Mouse (Mus musculus) adrenal gland, postnatal 14 days (tissue): ENCODE results near the gene Mapre1. TPM values are rescaled to one million over a fixed set of nuclear protein-coding genes. Genes with fewer than 3 reads are reported as not detected.
A peak's percentile ranks its signal among the peaks of the same experiment; 100 is the strongest.

Experiments
- DNase-seq: peaks from one replicate; pipeline ENCODE4 v3.0.0; 2021; ENCODE audit warnings: mixed read lengths
- total RNA-seq: library from RNA; stranded (reverse); gene quantifications from 2 replicates; pipeline ENCODE4 v1.2.3, GENCODE M21; 2021

The Mapre1 gene
- total RNA-seq, 1 experiment from 2014 or later, result 99.4 TPM

DNA sequence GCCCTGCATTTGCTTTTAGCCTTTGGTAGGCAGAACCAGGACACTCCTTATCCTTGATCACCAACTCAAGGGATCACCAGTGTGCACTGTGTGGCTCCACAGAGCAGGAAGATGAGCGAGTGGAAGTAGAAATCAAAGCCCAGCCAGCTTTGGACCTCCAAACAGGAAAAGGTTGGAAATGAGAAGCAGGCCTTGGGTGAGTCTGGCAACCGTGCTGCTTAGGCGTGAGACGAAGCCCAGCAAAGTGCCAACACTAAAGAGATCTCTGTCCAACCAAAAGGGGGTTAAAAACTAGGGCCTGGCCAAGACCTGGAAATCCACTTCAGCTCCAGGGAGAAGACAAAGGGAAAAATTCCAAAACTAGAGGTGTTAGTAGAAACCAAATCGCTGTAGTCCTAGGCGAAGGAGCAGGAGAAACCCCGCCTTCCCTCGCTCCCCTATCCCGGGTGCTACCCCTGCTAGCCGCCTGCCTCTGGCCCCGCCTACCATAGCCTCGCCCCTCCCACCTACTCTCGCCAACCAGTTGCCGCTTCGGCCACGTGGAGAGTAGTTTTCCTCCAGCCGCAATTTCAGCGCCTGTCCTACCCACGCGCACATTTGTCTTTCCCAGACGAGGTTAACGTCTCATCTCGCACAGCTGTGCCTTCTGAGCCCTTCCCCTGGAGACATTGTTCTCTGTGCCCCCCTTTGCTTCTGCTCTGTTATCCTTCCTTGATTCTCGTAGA lies 37.7 kb downstream of the Mapre1 start:
- DNase-seq, result peak; percentile 93

DNA sequence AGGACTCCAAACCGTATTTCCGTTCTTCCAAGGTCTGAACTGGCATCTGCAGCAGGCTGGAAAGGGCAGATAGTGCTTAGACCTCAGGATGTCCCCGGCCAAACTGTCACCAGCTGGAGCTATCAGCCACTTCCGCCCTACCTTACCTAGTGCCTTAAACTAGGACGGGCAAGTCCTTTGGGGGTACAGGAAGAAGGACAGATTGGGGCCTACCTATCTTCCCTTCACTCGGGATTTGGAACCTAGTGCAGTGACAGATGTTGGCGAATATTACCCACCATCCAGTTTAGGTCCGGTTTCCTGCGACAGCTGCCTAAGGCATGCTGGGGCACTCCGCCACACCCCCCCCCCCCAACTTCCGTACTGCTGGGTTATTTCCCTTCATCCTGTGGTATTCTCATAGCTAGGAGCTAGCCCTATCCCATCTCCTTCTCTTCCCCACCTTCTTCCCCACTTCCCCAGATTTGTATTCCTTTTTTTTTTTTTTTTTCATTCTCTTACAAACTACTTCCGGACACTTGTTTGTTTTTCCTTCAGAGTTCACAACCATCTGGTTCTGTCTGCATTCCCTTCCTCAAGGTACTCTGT lies 38.4 kb downstream of the Mapre1 start, which contains the start of gene Efcab8:
Efcab8 (plus strand) TSS at position 538 of the 588 bp plus-strand sequence.
- no peak for DNase-seq

DNA sequence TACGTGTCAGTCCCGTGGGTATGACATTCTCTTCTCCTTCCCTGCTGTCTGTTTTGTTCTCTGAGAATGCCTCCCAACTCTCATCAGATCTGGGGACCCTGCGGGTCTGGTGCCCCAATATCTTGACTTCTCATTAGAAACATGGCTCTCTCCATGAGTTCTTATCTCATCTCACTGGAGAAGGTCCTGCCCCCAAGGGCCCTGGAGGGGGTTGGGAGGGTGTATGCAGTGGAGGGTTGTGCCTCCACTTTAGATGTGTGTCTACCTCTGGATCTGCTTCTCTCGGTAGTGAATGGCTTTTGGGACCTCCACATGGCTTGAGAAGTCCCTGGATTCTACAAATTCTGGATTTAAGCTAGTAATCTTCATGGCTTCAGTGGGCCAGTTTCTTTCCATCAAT lies 40.1 kb downstream of the Mapre1 start:
- no peak for DNase-seq

DNA sequence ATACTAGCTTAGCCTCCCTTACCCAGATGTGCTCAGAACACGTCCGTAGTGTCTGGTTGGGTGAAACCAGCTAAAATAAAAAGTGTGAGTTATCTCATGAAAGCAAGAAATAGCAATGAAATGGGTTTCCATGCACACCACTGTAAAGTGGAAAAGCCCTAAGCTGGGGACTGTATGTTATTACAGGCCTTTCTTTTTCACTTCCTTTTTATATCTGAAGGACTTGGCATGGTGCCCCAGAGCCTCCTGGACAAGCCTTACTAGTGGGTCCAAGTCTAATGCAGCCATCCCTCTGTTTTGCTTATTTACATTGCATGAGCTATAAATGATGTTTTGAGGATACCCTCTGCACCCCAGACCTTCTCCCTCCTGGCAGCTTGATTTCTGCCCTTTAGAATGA lies 43.6 kb downstream of the Mapre1 start:
- DNase-seq, result no peak

DNA sequence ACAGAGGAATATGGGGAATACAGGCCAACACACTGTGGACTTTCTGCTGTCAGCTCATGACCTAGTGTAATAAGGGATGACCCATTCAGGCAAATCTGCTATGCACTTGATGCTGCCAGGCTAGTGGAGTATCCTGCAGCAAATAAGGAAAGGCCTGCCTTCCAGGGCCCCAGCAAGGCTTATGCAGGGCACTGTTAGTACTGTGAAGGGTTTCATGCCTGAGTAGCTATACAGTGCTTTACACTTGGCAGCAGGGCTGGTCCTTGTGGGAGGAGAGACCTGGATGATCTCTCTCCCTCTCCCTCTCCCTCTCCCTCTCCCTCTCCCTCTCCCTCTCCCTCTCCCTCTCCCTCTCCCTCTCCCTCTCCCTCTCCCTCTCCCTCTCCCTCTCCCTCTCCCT lies 52.3 kb downstream of the Mapre1 start:
- no peak for DNase-seq

DNA sequence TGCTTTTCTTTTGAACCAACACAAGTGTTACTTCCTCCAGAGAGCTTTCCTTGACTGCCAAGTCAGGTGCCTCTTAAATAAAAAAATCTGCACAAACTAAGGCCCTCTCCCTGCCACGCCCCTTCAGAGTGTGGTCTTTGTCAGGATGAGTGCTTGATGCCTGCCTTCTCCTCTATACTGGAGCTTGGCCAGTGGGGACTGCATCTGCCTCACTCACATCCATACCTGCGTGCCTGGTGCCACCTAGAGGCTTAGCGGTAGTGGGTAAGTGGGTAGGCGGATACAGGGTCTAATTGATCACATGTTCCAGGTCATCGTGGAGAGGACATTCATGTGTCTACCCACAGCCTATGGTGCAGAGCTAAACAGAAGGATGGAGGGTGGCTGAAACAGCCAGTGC lies 54.0 kb downstream of the Mapre1 start:
- DNase-seq, result no peak

DNA sequence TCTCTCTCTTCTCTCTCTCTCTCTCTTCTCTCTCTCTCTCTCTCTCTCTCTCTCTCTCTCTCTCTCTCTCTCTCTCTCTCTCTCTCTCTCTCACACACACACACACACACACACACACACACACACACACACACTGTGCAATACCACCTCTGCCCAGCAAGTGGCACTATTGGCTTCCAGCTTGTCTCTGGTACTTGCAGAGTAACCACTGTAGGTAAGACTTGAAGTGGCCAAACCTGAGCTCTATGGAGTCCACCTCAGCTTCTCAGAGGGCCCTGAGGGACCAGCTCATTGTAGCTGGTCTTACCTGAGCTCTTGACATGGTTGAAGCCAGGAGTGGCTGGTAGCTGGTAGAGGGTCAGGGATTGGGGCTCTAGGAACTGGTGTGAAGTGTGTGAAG lies 66.4 kb downstream of the Mapre1 start:
- peak; percentile 84 for DNase-seq

DNA sequence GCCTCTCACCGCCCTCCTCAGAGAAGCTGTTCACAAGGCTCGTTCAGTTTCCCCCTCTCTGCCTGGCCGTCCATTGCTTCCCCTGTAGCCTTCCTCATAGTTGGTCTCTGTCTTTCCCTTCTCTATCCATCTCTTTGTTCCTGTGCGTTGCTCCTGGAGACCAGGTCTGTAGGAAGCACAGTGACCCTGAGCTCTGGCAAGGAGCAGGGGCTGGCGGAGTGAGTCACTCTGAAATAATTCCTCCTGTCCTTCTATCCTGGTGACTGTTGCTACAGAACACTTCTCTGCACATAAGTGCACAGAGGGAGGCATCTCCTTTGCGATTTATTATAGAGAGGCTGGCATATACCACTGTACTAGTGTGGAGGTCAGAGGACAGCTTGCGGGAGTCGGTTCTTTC lies 67.1 kb downstream of the Mapre1 start:
- DNase-seq, result peak; percentile 70

DNA sequence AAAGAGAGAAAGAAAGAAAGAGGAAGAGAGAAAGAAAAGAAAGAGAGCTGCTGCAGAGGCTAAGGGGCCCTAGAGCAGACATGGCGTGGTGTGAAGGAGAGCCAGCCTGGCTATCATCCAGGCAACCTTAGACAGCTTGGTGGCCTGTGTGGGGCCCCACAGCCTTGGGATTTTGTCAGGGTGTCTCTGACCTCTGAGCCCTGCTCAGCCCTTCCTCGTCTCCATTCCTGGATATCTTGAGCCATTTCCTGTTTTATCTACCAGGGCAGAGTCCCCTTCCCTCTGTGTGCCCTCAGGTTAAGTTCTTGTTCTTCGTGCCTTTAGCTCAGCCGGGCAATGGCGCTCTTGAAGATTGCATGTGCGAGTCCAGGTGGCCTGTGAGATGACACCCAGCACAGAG lies 67.8 kb downstream of the Mapre1 start:
- DNase-seq, result no peak

DNA sequence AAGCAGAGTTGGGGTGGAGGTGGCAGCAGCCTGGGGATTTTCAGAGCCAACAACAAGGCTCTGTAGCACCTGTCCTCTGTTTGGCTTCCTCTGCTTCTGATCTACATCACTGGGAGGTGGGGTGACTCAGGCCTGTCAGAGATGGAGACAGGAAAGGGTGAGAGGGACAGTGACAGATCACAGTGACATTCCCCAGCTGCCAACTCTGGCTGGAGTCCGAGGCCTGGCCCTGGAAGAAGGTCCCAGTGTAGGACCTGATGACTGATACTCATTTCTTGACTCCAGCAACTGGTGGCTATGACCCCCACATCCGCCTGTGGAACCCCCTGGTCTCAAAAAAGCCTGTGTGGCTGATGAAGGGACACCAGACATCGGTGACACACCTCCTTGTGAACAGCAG lies 68.8 kb downstream of the Mapre1 start:
- DNase-seq, result peak; percentile 86

DNA sequence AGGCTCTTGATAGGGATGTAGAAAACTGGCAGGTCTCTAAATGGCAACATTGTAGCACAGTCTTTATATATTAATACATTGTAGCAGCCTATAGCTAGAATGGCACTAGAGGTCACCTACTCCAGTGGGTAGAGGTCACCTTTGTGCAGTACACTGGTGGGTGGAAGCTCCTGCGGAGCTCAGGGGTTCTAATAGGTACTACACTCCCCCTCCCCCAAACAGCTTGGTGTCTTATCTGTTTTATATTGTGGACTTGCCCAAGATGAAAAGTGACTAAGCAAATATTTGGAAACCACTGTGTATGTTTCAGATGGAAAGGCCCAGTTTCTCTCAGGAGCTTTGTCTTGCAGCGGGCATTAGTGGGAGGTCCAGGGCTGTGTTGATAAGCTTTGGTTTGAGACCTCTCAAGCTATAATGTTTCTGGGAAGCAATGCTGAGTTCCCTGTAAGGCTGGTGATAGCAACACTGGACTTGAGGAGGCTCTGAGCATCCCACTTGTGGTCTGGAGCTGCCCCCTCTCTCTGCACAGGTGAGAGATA lies 81.0 kb downstream of the Mapre1 start:
- DNase-seq, result no peak

Other genes with a start within 250 kb of the Mapre1 start
- gene 4930404H24Rik, start 248.5 kb upstream of the Mapre1 start, total RNA-seq, result not detected in 2 replicates
- gene Nol4l, start 211.3 kb upstream of the Mapre1 start, total RNA-seq, result 15.6 and 16.0 TPM in 2 replicates
- 27.7 and 33.6 TPM in 2 replicates for gene Commd7, start 108.5 kb upstream of the Mapre1 start, total RNA-seq
- gene Dnmt3b, start 91.8 kb upstream of the Mapre1 start, total RNA-seq, result 2.8 and 5.1 TPM in 2 replicates
- not detected in 2 replicates for gene Dnmt3c, start 44.6 kb upstream of the Mapre1 start, total RNA-seq
- gene Efcab8, start 38.7 kb downstream of the Mapre1 start, total RNA-seq, result not detected in 2 replicates
- gene Sun5, start 129.8 kb downstream of the Mapre1 start, total RNA-seq, result not detected in 2 replicates
- not detected in 2 replicates for gene Bpifb2, start 133.8 kb downstream of the Mapre1 start, total RNA-seq
- 2.2 and 2.8 TPM in 2 replicates for gene Bpifb6, start 159.1 kb downstream of the Mapre1 start, total RNA-seq
- gene Bpifb3, start 177.0 kb downstream of the Mapre1 start, total RNA-seq, result not detected in 2 replicates
- not detected in 2 replicates for gene Bpifb4, start 196.9 kb downstream of the Mapre1 start, total RNA-seq
- not detected in 2 replicates for gene Bpifa6, start 233.7 kb downstream of the Mapre1 start, total RNA-seq